Mouse (Mus musculus): ENCODE measurements around the gene Echs1.

GRCm38 (mm10) chr7:140153829-140154217 lies 37.5 kb upstream of the Echs1 start:
- TF ChIP-seq POLR2A (IDR thresholded peaks at IDR 0.05; ENCODE audit: borderline replicate concordance, insufficient read depth, low read length) (no peak), CTCF (IDR thresholded peaks at IDR 0.05; ENCODE audit: borderline replicate concordance, insufficient read depth, low read depth, low read length) (no peak)

Data from cerebellum, adult 2 months (tissue).